8 mouse cellular contexts compared by ENCODE assay signal in genomic region chr13:83738528-83738981, GRCm38 (mm10).
DNase-seq lines count a peak whose midpoint lies in the region; ATAC-seq lines count a peak whose summit lies in the region.

No protein-coding gene starts in this region.

- H3K4me3 ChIP-seq in lung, embryonic 15.5 days = peak overlapping the region; percentile 24
- peak overlapping the region; percentile 20 for H3K4me3 ChIP-seq in intestine, embryonic 14.5 days (ENCODE audit: low read depth, low read length)

- no peak overlapping the region for H3K9ac ChIP-seq in lung, embryonic 15.5 days
- no peak overlapping the region for H3K9ac ChIP-seq in intestine, embryonic 14.5 days (ENCODE audit: low read length)

- no peak for ATAC-seq in lung, embryonic 15.5 days (ENCODE audit: borderline replicate concordance, extremely low read depth, low FRiP score, low TSS enrichment)
- no peak for ATAC-seq in intestine, embryonic 14.5 days (replicated peaks; ENCODE audit: low FRiP score, low TSS enrichment, low read depth)

- 4% methylated on average over 12 of the region's 12 CpGs for WGBS in lung, embryonic 15.5 days
- WGBS in intestine, embryonic 14.5 days = 4% methylated on average over 12 of the region's 12 CpGs

- peaks cover 83% of the 10 kb centered on the region for H3K27me3 ChIP-seq in lung, embryonic 15.5 days
- H3K27me3 ChIP-seq in intestine, embryonic 14.5 days (replicated peaks; ENCODE audit: control insufficient read depth, insufficient read depth, low read length) = peaks cover 91% of the 10 kb centered on the region

- H3K4me2 ChIP-seq in lung, embryonic 15.5 days = peak overlapping the region; percentile 30
- H3K4me2 ChIP-seq in intestine, embryonic 14.5 days (ENCODE audit: low read length) = peak overlapping the region; percentile 29

- H3K36me3 ChIP-seq in lung, embryonic 15.5 days = no peaks in the 10 kb centered on the region
- H3K36me3 ChIP-seq in intestine, embryonic 14.5 days (ENCODE audit: control insufficient read depth, insufficient read depth, low read length) = no peaks in the 10 kb centered on the region

- H3K9me3 ChIP-seq in lung, embryonic 15.5 days = no peaks in the 10 kb centered on the region
- no peaks in the 10 kb centered on the region for H3K9me3 ChIP-seq in intestine, embryonic 14.5 days (ENCODE audit: control insufficient read depth, low read length)

- H3K4me1 ChIP-seq in lung, embryonic 15.5 days = no peaks in the 10 kb centered on the region
- H3K4me1 ChIP-seq in intestine, embryonic 14.5 days (replicated peaks; ENCODE audit: control insufficient read depth, insufficient read depth, low read length) = peaks cover 6% of the 10 kb centered on the region; the same call in 1 of the 2 replicates

- no peak overlapping the region for H3K27ac ChIP-seq in lung, embryonic 15.5 days
- H3K27ac ChIP-seq in intestine, embryonic 14.5 days (ENCODE audit: low read depth) = no peak overlapping the region

- no peak for DNase-seq in lung, postnatal 4 days
- DNase-seq in embryo, embryonic 10.5 days (ENCODE audit: low spot score) = peak; percentile 65
- DNase-seq in intestine, embryonic 14.5 days (ENCODE audit: low spot score) = no peak
- DNase-seq in neural tube, embryonic 10.5 days (ENCODE audit: extremely low spot score, low spot score) = peak; percentile 55
- no peak for DNase-seq in left cerebral cortex, adult 8-10 months (ENCODE audit: low spot score in 2 of 2)
- DNase-seq in gastrocnemius, postnatal 4 days (ENCODE audit: low spot score in 2 of 2) = no peak
- DNase-seq in right cerebral cortex, postnatal 4 days = no peak

Comparison
In these comparisons a context has a peak if more than half of its experiments do, and no peak if none do; other contexts are left out.
1. DNase-seq: peak in embryo, embryonic 10.5 days (single experiment) and neural tube, embryonic 10.5 days (single experiment); none in lung, postnatal 4 days (0 of 2), intestine, embryonic 14.5 days (single experiment), left cerebral cortex, adult 8-10 months (0 of 2), gastrocnemius, postnatal 4 days (0 of 2) and right cerebral cortex, postnatal 4 days (single experiment).